Mouse (Mus musculus): ENCODE results near the gene Fnip2. TPM values are rescaled to one million over a fixed set of nuclear protein-coding genes. Genes with fewer than 3 reads are reported as not detected.
"Not testable (repeated sequence)": the region's sequence is repeated elsewhere in the genome, so short reads cannot be mapped to it uniquely, and the experiment has no call there.

The Fnip2 gene
- total RNA-seq (2021), result 10 to 100 TPM; 24.7 to 24.8 TPM
- long read RNA-seq, experiment 1, partial matches to known transcripts, result 0 of 2 reads
- long read RNA-seq, experiment 1, other reads (novel, unspliced or antisense), result 1 of 2 reads
- long read RNA-seq, experiment 2, full-length matches to known transcripts, result 1 of 4 reads
- long read RNA-seq, experiment 2, partial matches to known transcripts, result 0 of 4 reads
- long read RNA-seq, experiment 2, other reads (novel, unspliced or antisense), result 3 of 4 reads

DNA sequence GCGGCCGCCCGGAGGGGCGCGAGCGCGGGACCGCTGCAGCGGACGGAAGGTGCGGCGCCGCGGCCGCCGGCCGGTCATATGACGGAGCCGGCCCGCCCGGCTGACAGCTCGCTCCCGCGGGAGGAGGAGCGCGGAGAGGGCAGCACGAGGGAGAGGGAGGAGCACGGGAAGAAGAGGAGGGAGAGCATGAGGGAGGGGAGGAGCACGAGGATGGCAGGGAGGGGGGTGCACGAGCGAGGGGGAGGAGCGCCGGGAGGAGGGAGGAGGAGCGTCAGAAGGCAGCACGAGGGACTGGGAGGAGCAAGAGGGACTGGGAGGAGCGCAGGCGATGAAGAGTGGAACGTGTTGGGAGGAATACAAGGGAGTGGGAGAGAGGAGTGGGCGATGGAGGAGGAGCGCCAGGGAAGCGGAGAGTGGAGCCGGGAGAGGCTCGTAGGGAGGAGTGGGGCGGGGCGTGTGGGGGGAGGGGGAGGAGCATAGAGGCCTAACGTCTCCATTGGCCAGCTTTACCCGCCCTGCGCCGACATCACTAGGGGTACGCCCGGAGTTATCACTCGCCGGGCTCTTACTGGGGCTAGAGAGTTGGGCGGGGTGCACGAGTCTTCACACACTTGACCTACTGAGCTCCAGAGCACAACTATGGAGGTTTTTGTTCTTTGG lies at the start of gene Fnip2:
Gene Fnip2, minus strand, starts transcription at position 94 of the 660 bp plus-strand sequence.
- DNase-seq, result peak; percentile 92 to 97

DNA sequence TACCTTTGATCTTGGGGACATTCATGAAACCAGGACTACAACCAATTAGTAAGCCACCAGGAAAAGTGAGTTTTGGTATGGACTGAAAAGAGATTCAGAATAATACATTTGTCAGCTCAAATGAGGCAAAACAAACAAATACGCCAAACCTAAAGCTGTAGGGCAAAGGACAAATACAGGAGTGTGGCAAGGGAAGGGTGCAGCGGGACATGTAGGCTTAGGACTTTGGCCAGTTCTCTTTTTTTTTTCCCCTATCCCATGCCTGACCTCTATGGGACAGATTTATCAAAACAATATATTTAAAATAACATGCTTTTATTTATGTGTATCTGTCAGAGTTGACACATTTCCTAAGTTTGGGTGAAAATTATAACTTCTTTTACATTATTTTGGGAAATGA lies 42.3 kb upstream of the Fnip2 start:
- DNase-seq, result no peak

GRCm38 (mm10) chr3:79595468-79595867 lies 27.9 kb upstream of the Fnip2 start:
- DNase-seq, result peak; percentile 18 to 38

GRCm38 (mm10) chr3:79591793-79592471 lies 24.3 kb upstream of the Fnip2 start:
- DNase-seq, result no peak

DNA sequence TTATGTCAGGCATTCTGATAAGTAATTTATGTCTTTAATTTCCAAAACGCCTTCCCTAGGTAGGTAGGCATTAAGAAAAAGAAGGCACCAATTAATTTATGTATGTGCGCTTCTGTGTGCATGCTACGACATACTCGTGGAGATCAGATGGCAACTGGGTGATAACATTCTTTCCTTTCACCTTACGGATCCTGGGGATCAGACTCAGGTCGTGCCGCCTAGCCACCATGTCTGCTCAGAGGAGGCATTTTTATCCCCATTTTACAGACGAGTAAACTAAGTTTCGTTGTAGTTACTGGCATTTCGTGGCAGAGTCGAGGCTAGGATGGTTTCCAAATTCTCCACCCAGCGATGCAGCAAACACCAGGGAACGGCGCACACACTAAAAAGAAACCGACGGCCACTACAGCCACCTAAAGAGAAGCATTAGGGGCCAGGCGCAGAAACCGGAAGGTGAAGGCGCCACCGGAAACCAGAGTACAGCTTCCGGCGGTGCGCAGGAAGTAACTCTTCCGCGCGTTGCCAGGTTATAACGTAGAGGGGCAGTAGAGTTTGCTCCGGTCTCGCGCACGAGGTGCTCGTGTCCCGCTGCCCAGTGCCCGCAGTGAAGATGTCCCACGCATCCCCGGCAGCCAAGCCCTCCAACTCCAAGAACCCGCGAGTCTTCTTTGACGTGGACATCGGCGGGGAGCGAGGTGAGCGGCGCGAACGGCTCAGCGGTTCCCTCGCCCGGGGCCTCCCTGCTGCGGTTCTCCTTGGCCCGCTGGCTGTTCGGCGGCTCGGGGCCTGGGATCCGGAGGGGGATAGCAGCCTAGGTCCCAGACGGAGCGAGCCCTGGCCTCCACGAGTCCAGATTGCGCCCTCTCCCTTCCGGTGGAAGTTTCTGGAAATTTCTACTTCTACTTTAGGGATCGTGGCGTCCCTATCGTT lies 23.5 kb upstream of the Fnip2 start, which contains the start of gene Ppid:
Gene Ppid, plus strand, starts transcription at position 480 of the 930 bp plus-strand sequence.
- peak; percentile 83 to 86 for DNase-seq

GRCm38 (mm10) chr3:79589671-79590070 lies 22.1 kb upstream of the Fnip2 start:
- DNase-seq, result no peak

DNA sequence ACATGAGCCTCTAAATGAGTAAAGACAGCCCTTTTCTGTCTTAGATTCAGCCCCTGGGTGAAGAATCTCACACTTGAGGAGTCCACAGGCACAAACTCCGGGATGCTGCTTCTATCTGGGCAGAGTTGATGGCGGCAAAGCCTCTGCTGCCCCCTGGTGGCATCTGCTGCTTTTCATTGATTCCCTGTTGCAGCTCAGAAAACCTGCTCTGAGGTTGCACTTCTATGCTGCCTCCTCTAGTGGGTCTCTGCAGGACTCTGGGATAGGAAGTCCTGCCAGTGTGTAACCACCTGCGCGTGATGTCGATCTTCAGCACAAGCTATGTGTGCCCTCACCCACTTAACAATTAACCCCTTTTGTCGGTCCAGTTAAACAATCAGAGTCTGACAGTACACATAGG lies 19.2 kb upstream of the Fnip2 start:
- DNase-seq, result peak; percentile 88 to 93

DNA sequence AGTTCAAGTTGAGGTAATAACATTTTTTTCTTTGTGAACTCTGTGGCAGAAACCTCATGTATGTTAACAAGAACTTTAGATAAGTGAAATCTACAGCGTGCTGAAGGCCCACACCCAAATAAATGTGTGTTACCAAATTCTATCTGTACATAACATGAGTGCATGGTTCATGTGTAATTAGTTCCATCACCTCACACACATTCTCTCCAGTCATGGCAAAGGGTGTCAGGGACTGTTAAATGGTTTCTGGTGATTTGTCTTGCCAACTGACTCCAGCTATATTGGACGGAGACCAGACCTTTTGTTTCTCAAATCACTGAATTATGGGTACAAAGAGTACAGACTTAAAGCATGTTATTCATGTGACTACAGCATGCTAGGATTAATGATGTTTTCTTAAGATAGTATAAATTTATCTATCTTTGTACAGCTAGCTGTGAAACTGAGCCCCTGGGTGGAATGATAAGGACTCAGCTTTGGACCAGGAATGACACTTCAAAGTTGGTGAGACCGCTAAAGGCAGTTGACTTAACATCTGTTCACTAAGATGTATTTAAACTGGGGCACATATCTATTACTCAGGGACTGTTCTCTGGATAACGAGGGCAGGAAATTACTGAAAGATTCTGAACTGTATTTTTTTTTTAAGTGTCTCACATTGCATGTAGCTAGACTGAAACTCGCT lies 12.4 kb upstream of the Fnip2 start:
- no peak for DNase-seq

GRCm38 (mm10) chr3:79578164-79578563 lies 10.6 kb upstream of the Fnip2 start:
- DNase-seq, result no peak

- no peak for DNase-seq
These were observed 10.0 kb upstream of the Fnip2 start for GRCm38 (mm10) chr3:79577606-79578005.

DNA sequence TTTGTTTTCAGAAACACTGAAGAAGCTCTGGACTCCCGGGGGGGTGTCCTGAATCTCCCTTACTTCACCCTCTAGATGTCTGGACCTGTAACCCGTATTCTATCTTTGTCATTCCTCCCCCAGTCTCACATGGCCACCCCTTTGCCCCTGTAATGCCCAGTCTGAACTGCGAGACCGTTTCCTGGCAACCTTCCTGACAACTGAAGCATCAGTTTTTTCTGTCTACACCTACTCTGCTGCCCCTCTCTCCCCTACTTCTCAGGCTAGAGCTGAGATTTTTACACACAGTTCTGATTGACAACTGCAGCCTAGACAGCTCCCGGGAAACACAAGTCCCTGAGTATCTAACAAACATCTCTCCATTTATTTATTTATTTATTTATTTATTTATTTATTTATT lies 9.3 kb upstream of the Fnip2 start:
- DNase-seq, result no peak

DNA sequence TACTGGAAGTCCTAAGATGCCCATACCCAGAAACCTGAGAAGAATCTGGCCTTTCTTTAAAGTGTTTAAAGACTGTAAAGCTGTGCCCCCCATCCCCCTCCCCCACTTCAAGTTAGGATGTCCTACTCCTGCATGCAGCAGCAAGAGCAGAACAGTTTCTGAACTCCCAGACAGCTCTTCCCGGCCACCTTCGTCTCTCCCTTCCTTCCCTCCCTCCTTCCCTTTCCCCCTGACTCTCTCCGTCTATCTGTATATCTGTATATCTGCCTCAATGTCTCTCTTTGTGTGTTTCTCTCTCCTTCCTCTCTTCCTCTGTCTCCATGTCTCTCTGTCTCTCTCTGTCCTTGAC lies 8.8 kb upstream of the Fnip2 start:
- no peak for DNase-seq

DNA sequence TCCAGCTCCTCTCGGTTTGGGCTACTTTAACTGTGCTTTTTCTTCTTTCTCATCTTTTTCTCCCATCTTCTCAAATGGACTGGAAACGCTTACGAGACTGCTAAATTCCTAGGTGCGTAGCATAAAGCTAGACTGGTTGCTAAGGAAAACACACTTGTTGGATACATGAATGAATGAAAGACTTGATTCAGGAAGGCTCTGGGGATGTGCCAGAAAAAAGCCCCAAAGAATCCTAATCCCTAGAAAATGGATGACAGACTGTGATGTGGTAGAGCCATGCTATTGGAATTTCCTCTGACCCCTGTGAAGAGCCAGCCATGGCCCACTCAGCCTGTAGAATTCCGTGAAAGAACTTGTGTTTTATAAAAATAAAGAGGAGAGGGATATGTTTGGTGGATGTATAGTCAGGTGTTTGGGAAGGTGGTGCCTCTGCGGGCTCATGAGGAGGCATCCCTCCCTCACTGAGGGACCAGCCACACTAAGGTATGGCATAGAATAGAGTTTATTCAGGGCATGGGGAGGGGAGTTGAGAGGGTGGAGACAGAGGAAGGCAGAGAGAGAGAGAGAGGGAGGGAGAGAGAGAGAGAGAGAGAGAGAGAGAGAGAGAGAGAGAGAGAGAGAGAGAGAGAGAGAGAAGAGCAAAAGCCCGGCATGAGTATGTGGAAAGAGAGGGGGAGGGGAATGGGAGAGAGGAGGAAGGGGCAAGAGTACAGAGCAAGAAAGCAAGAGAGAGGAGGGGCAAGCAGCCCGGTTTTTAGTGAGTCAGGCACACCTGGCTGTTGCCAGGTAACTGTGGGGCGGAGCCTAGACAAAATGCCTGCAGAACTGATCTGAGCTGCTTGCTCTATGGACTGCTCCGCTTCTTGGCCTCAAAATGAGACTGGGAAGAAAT lies 8.2 kb upstream of the Fnip2 start:
- no peak for DNase-seq

GRCm38 (mm10) chr3:79574336-79574735 lies 6.7 kb upstream of the Fnip2 start:
- DNase-seq, result no peak

DNA sequence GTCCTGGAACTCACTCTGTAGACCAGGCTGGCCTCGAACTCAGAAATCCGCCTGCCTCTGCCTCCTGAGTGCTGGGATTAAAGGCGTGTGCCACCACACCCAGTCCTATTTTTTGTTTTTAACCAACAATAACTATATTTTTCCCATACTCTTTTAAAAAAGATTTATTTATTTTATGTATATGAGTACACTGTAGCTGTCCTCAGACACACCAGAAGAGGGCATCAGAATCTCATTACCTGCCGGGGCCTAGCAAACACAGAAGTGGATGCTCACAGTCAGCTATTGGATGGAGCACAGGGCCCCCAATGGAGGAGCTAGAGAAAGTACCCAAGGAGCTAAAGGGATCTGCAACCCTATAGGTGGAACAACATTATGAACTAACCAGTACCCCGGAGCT lies 5.8 kb upstream of the Fnip2 start:
- DNase-seq, result not testable (repeated sequence)

DNA sequence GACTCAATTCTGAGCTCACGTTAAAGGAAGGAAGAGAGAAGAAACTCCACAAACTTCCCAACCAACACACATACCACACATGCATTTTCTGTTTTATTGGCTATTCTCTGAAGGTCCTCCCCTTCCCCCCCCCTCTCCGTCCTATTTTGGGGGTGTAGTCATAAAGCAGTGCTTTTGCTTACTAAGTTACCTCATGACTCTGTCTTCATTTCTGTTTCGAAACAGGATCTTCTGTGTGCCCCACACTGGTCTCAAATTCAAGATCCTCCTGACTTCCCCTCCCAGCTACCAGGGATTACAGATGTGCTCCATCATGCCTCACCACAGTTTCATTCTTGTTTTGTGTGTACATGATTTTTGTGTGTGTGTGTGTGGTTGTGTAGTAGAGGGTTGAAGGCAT lies 4.8 kb upstream of the Fnip2 start:
- peak in 1 of 2 experiments; percentile 15 for DNase-seq

DNA sequence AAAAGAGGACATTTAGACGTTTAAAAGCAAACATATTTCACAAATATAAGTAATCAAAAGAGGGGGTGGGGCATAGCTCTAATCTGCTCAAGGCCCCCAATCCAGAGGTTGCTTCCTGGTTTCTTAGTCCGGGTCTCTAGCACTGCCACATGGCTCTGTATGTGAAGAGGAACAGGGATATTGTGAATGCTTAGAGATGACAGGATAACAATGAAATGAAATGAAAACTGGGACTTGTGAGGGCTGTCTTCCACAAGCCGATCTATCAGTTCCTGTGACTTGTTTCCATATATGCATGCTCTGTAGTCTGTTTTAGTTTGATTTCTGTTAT lies 1.7 kb upstream of the Fnip2 start:
- DNase-seq, result no peak

GRCm38 (mm10) chr3:79568629-79569350 lies 1.2 kb upstream of the Fnip2 start:
- no peak for DNase-seq

- peak in 1 of 2 experiments; percentile 15 for DNase-seq
These were observed 592 bp downstream of the Fnip2 start for GRCm38 (mm10) chr3:79566716-79567691.

Data from heart, adult 18-20 months (tissue).